Mouse (Mus musculus) gastrocnemius, postnatal 10 days (tissue): ENCODE measurements at regions not wholly inside any gene's neighbourhood (a gene's known extent, or its start where the extent isn't known, plus 50 kb on each side); places are given as distances from the start of the nearest gene placed in this dataset.
A peak's percentile ranks its signal among the peaks of the same experiment; 100 is the strongest.
"Not testable (repeated sequence)": the region's sequence is repeated elsewhere in the genome, so short reads cannot be mapped to it uniquely, and the experiment has no call there.

Experiments used
- DNase-seq: peaks from one replicate; pipeline ENCODE4 v3.0.0; 2021; ENCODE audit warnings: mixed read lengths

- DNase-seq = no peak
These were observed 101.8 kb upstream of the Plcl2 start for GRCm38 (mm10) chr17:50407249-50407990.

GRCm38 (mm10) chr17:50408581-50408980, 100.6 kb upstream of the Plcl2 start:
- DNase-seq = no peak

GRCm38 (mm10) chr17:50409271-50409670, 99.9 kb upstream of the Plcl2 start:
- DNase-seq = no peak

GRCm38 (mm10) chr17:50409895-50410294, 99.3 kb upstream of the Plcl2 start:
- DNase-seq = no peak

- no peak for DNase-seq
These were observed 98.9 kb upstream of the Plcl2 start for GRCm38 (mm10) chr17:50410296-50410695.

GRCm38 (mm10) chr17:50412446-50412845, 96.8 kb upstream of the Plcl2 start:
- DNase-seq = no peak

GRCm38 (mm10) chr17:50413916-50414315, 95.3 kb upstream of the Plcl2 start:
- DNase-seq = no peak

- no peak for DNase-seq
These were observed 93.7 kb upstream of the Plcl2 start for GRCm38 (mm10) chr17:50415331-50416005.

GRCm38 (mm10) chr17:50416119-50416518, 93.1 kb upstream of the Plcl2 start:
- no peak for DNase-seq

- DNase-seq = no peak
These were observed 92.6 kb upstream of the Plcl2 start for GRCm38 (mm10) chr17:50416538-50417113.

- DNase-seq = peak; percentile 38
These were observed 90.3 kb upstream of the Plcl2 start for GRCm38 (mm10) chr17:50418863-50419383.

GRCm38 (mm10) chr17:50419551-50419950, 89.7 kb upstream of the Plcl2 start:
- not testable (repeated sequence) for DNase-seq

- DNase-seq = peak; percentile 35
These were observed 89.2 kb upstream of the Plcl2 start for GRCm38 (mm10) chr17:50419966-50420365.

- DNase-seq = no peak
These were observed 88.5 kb upstream of the Plcl2 start for GRCm38 (mm10) chr17:50420690-50421089.

- DNase-seq = no peak
These were observed 87.7 kb upstream of the Plcl2 start for GRCm38 (mm10) chr17:50421476-50421875.

- DNase-seq = no peak
These were observed 84.1 kb upstream of the Plcl2 start for GRCm38 (mm10) chr17:50425110-50425509.

- DNase-seq = no peak
These were observed 83.7 kb upstream of the Plcl2 start for GRCm38 (mm10) chr17:50425531-50425930.

- no peak for DNase-seq
These were observed 83.1 kb upstream of the Plcl2 start for GRCm38 (mm10) chr17:50426146-50426545.

GRCm38 (mm10) chr17:50427331-50428003, 81.7 kb upstream of the Plcl2 start:
- no peak for DNase-seq

GRCm38 (mm10) chr17:50428004-50428560, 81.1 kb upstream of the Plcl2 start:
- DNase-seq = no peak

GRCm38 (mm10) chr17:50432559-50432958, 76.6 kb upstream of the Plcl2 start:
- no peak for DNase-seq

- no peak for DNase-seq
These were observed 70.2 kb upstream of the Plcl2 start for GRCm38 (mm10) chr17:50438960-50439359.
